Mouse (Mus musculus) midbrain, embryonic 13.5 days (tissue): ENCODE data around the gene Scarb1. TPM values are rescaled to one million over a fixed set of nuclear protein-coding genes. Genes with fewer than 3 reads are reported as not detected.

Source experiments
- ATAC-seq: fragments of 200-750 bp; cut with Nextera tagmentation; 2 replicates; pipeline ENCODE4 v1.8.0; 2017; ENCODE audit warnings: mild to moderate bottlenecking, moderate TSS enrichment, moderate library complexity
- H3K27ac ChIP-seq: fragments of 300-500 bp; sonication (generic); 2 replicates; pipeline ENCODE4 v1.5.1; 2015; ENCODE audit warnings: inconsistent platforms, mild to moderate bottlenecking, moderate library complexity
- H3K27me3 ChIP-seq: fragments of 300-500 bp; sonication (generic); 2 replicates; pipeline ENCODE4 v1.6.1; 2015; ENCODE audit warnings: mild to moderate bottlenecking, inconsistent platforms
- H3K36me3 ChIP-seq: fragments of 300-500 bp; sonication (generic); 2 replicates; pipeline ENCODE4 v1.6.1; 2015; ENCODE audit warnings: mild to moderate bottlenecking, inconsistent platforms
- H3K4me1 ChIP-seq: fragments of 300-500 bp; sonication (generic); replicated peaks from 2 replicates; pipeline ENCODE4 v1.6.1; 2015; ENCODE audit warnings: inconsistent platforms
- H3K4me2 ChIP-seq: fragments of 300-500 bp; sonication (generic); replicated peaks from 2 replicates; pipeline ENCODE4 v1.6.1; 2015; ENCODE audit warnings: moderate library complexity, mild to moderate bottlenecking, inconsistent platforms
- H3K4me3 ChIP-seq: fragments of 300-500 bp; sonication (generic); replicated peaks from 2 replicates; pipeline ENCODE4 v1.5.1; 2015; ENCODE audit warnings: mild to moderate bottlenecking, inconsistent platforms
- H3K9ac ChIP-seq: fragments of 300-500 bp; sonication (generic); replicated peaks from 2 replicates; pipeline ENCODE4 v1.6.1; 2015; ENCODE audit warnings: mild to moderate bottlenecking, inconsistent platforms
- H3K9me3 ChIP-seq: fragments of 300-500 bp; sonication (generic); 2 replicates; pipeline ENCODE4 v1.6.1; 2016; ENCODE audit warnings: mild to moderate bottlenecking, inconsistent platforms
- WGBS: fragments of 180-500 bp; shearing (Covaris S2); methylation state at CpG from one replicate; pipeline ENCODE4 v1.1.7; 2015; 5-methylcytosine and 5-hydroxymethylcytosine counted together
- polyA plus RNA-seq: library from polyadenylated mRNA; unstranded; fragments of >200 nt; fragmentation: Nextera tagmentation; extraction: Ambion mirVana; gene quantifications from 2 replicates; pipeline ENCODE4 v1.2.1, GENCODE M21; 2015

The Scarb1 gene
- polyA plus RNA-seq, 1 experiment from 2014 or later = 22.8 TPM

GRCm38 (mm10) chr5:125271531-125272203 lies 69.2 kb downstream of the Scarb1 start:
- WGBS = 12% methylated on average over 15 of the region's 15 CpGs
- H3K4me1 ChIP-seq = peaks cover 39% of the 10 kb centered on the region

GRCm38 (mm10) chr5:125270587-125271130 lies 70.2 kb downstream of the Scarb1 start:
- Histone ChIP-seq H3K9ac (no peak overlapping the region), H3K4me2 (no peak overlapping the region), H3K36me3 (no peaks in the 10 kb centered on the region), H3K9me3 (no peaks in the 10 kb centered on the region), H3K4me1 (peaks cover 43% of the 10 kb centered on the region), H3K4me3 (no peak overlapping the region), H3K27ac (0 out of 2 replicates have a peak overlapping the region, but pooled peaks have one; percentile 5), H3K27me3 (no peaks in the 10 kb centered on the region)
- WGBS = 16% methylated on average over 12 of the region's 12 CpGs
- 0 out of 2 replicates have a peak, but pooled peaks have one; percentile 17 for ATAC-seq

More at GRCm38 (mm10) chr5:125271531-125272203, 69.2 kb downstream of the Scarb1 start:
- no peak overlapping the region for H3K4me2 ChIP-seq
- no peaks in the 10 kb centered on the region for H3K36me3 ChIP-seq
- no peaks in the 10 kb centered on the region for H3K9me3 ChIP-seq
- 0 out of 2 replicates have a peak overlapping the region, but pooled peaks have one; percentile 5 for H3K27ac ChIP-seq
- H3K27me3 ChIP-seq = no peaks in the 10 kb centered on the region
- H3K4me3 ChIP-seq = no peak overlapping the region
- peak; percentile 38; the same call in 1 of the 2 replicates for ATAC-seq
- no peak overlapping the region for H3K9ac ChIP-seq

- Histone ChIP-seq H3K4me3 (no peak overlapping the region), H3K4me1 (peaks cover 47% of the 10 kb centered on the region), H3K9ac (no peak overlapping the region), H3K4me2 (no peak overlapping the region), H3K27me3 (no peaks in the 10 kb centered on the region), H3K36me3 (no peaks in the 10 kb centered on the region), H3K9me3 (no peaks in the 10 kb centered on the region), H3K27ac (no peak overlapping the region)
- ATAC-seq = no peak
- WGBS = 89% methylated on average over 7 of the region's 7 CpGs
These were observed 71.1 kb downstream of the Scarb1 start for GRCm38 (mm10) chr5:125269836-125270235.

- Histone ChIP-seq H3K9ac (no peak overlapping the region), H3K4me2 (no peak overlapping the region), H3K9me3 (no peaks in the 10 kb centered on the region), H3K4me3 (no peak overlapping the region), H3K27me3 (no peaks in the 10 kb centered on the region), H3K4me1 (peaks cover 52% of the 10 kb centered on the region), H3K27ac (no peak overlapping the region), H3K36me3 (no peaks in the 10 kb centered on the region)
- no peak for ATAC-seq
- 87% methylated on average over 8 of the region's 8 CpGs for WGBS
These were observed 71.5 kb downstream of the Scarb1 start for GRCm38 (mm10) chr5:125269399-125269798.

- Histone ChIP-seq H3K4me2 (peak overlapping the region; percentile 44), H3K36me3 (no peaks in the 10 kb centered on the region), H3K9ac (no peak overlapping the region), H3K9me3 (no peaks in the 10 kb centered on the region), H3K4me1 (peaks cover 50% of the 10 kb centered on the region), H3K27ac (peak overlapping the region; percentile 87), H3K4me3 (0 out of 2 replicates have a peak overlapping the region, but pooled peaks have one; percentile 16), H3K27me3 (no peaks in the 10 kb centered on the region)
- WGBS = 14% methylated on average over 10 of the region's 10 CpGs
- ATAC-seq = peak; percentile 25
These were observed 72.7 kb downstream of the Scarb1 start for GRCm38 (mm10) chr5:125268033-125268765.

GRCm38 (mm10) chr5:125267150-125267961 lies 73.5 kb downstream of the Scarb1 start:
- WGBS = 24% methylated on average over 35 of the region's 35 CpGs
- H3K4me2 ChIP-seq = peak overlapping the region; percentile 44
- H3K36me3 ChIP-seq = no peaks in the 10 kb centered on the region
- H3K4me1 ChIP-seq = peaks cover 58% of the 10 kb centered on the region
- peak; percentile 31; the same call in 1 of the 2 replicates for ATAC-seq
- peak overlapping the region; percentile 16 for H3K4me3 ChIP-seq
- H3K9ac ChIP-seq = 0 out of 2 replicates have a peak overlapping the region, but pooled peaks have one; percentile 10
- H3K27ac ChIP-seq = peak overlapping the region; percentile 87
- H3K9me3 ChIP-seq = no peaks in the 10 kb centered on the region
- H3K27me3 ChIP-seq = no peaks in the 10 kb centered on the region

- no peaks in the 10 kb centered on the region for H3K9me3 ChIP-seq
- no peak for ATAC-seq
- H3K9ac ChIP-seq = no peak overlapping the region
- 78% methylated on average over 9 of the region's 9 CpGs for WGBS
- no peaks in the 10 kb centered on the region for H3K36me3 ChIP-seq
- no peak overlapping the region for H3K4me2 ChIP-seq
- H3K27ac ChIP-seq = peak overlapping the region; percentile 87
- peaks cover 59% of the 10 kb centered on the region for H3K4me1 ChIP-seq
- no peak overlapping the region for H3K4me3 ChIP-seq
- no peaks in the 10 kb centered on the region for H3K27me3 ChIP-seq
These were observed 74.8 kb downstream of the Scarb1 start for GRCm38 (mm10) chr5:125266128-125266527.

- 50% methylated on average over 17 of the region's 17 CpGs for WGBS
- Histone ChIP-seq H3K9me3 (no peaks in the 10 kb centered on the region), H3K27me3 (no peaks in the 10 kb centered on the region), H3K4me3 (no peak overlapping the region), H3K4me1 (peaks cover 54% of the 10 kb centered on the region), H3K27ac (peak overlapping the region; percentile 82), H3K36me3 (no peaks in the 10 kb centered on the region), H3K4me2 (no peak overlapping the region), H3K9ac (0 out of 2 replicates have a peak overlapping the region, but pooled peaks have one; percentile 19)
- no peak for ATAC-seq
These were observed 76.2 kb downstream of the Scarb1 start for GRCm38 (mm10) chr5:125264700-125265099.

GRCm38 (mm10) chr5:125262578-125262977 lies 78.3 kb downstream of the Scarb1 start:
- Histone ChIP-seq H3K27me3 (no peaks in the 10 kb centered on the region), H3K4me2 (no peak overlapping the region), H3K36me3 (no peaks in the 10 kb centered on the region), H3K27ac (peak overlapping the region; percentile 60), H3K9ac (no peak overlapping the region), H3K9me3 (no peaks in the 10 kb centered on the region), H3K4me3 (no peak overlapping the region), H3K4me1 (peaks cover 38% of the 10 kb centered on the region)
- 37% methylated on average over 7 of the region's 7 CpGs for WGBS
- peak; percentile 18; the same call in 1 of the 2 replicates for ATAC-seq

- no peak for ATAC-seq
- Histone ChIP-seq H3K4me1 (0 out of 2 replicates have a peak, but pooled peaks cover 3% of the 10 kb centered on the region), H3K27ac (no peak overlapping the region), H3K9me3 (no peaks in the 10 kb centered on the region), H3K4me3 (no peak overlapping the region), H3K27me3 (no peaks in the 10 kb centered on the region), H3K4me2 (no peak overlapping the region), H3K36me3 (no peaks in the 10 kb centered on the region), H3K9ac (no peak overlapping the region)
- 60% methylated on average over 5 of the region's 5 CpGs for WGBS
These were observed 87.0 kb downstream of the Scarb1 start for GRCm38 (mm10) chr5:125253917-125254316.

GRCm38 (mm10) chr5:125253448-125253847 lies 87.4 kb downstream of the Scarb1 start:
- 86% methylated on average over 3 of the region's 3 CpGs for WGBS
- Histone ChIP-seq H3K4me3 (no peak overlapping the region), H3K27ac (no peak overlapping the region), H3K36me3 (no peaks in the 10 kb centered on the region), H3K27me3 (no peaks in the 10 kb centered on the region), H3K9me3 (no peaks in the 10 kb centered on the region), H3K4me2 (no peak overlapping the region), H3K9ac (no peak overlapping the region), H3K4me1 (0 out of 2 replicates have a peak, but pooled peaks cover 3% of the 10 kb centered on the region)
- no peak for ATAC-seq
